Mouse (Mus musculus): ENCODE measurements at regions not wholly inside any gene's neighbourhood (a gene's known extent, or its start where the extent isn't known, plus 50 kb on each side); places are given as distances from the start of the nearest gene placed in this dataset.

- DNase-seq (ENCODE audit: extremely low spot score), result peak; percentile 0
Measured at GRCm38 (mm10) chrX:4899187-4899586, 52.7 kb upstream of the Btbd35f27 start.

Measured in embryo, embryonic 9.5 days (tissue).